Mouse (Mus musculus) liver, embryonic 13.5 days (tissue): ENCODE measurements at regions not wholly inside any gene's neighbourhood (a gene's known extent, or its start where the extent isn't known, plus 50 kb on each side); places are given as distances from the start of the nearest gene placed in this dataset.

Experiments used
- ATAC-seq: fragments of 200-750 bp; cut with Nextera tagmentation; 2 replicates; pipeline ENCODE4 v1.8.0; 2017; ENCODE audit warnings: low read depth, mild to moderate bottlenecking, moderate number of reproducible peaks, moderate library complexity
- DNase-seq: peaks from one replicate; pipeline ENCODE4 v3.0.0; 2022
- H3K27ac ChIP-seq: fragments of 300-500 bp; sonication (generic); 2 replicates; pipeline ENCODE4 v1.5.1; 2015; ENCODE audit warnings: moderate library complexity, mild to moderate bottlenecking, inconsistent platforms
- H3K27me3 ChIP-seq: fragments of 300-500 bp; sonication (generic); 2 replicates; pipeline ENCODE4 v1.6.1; 2015; ENCODE audit warnings: mild to moderate bottlenecking, inconsistent platforms
- H3K36me3 ChIP-seq: fragments of 300-500 bp; sonication (generic); 2 replicates; pipeline ENCODE4 v1.6.1; 2015; ENCODE audit warnings: mild to moderate bottlenecking, inconsistent platforms
- H3K4me1 ChIP-seq: fragments of 300-500 bp; sonication (generic); replicated peaks from 2 replicates; pipeline ENCODE4 v1.6.1; 2015; ENCODE audit warnings: inconsistent platforms
- H3K4me2 ChIP-seq: fragments of 300-500 bp; sonication (generic); 2 replicates; pipeline ENCODE4 v1.6.1; 2015; ENCODE audit warnings: inconsistent platforms, mild to moderate bottlenecking, moderate library complexity
- H3K4me3 ChIP-seq: fragments of 300-500 bp; sonication (generic); replicated peaks from 2 replicates; pipeline ENCODE4 v1.5.1; 2015; ENCODE audit warnings: mild to moderate bottlenecking, inconsistent platforms
- H3K9ac ChIP-seq: fragments of 300-500 bp; sonication (generic); 2 replicates; pipeline ENCODE4 v1.6.1; 2015; ENCODE audit warnings: mild to moderate bottlenecking, inconsistent platforms
- H3K9me3 ChIP-seq: fragments of 300-500 bp; sonication (generic); replicated peaks from 2 replicates; pipeline ENCODE4 v1.6.1; 2016; ENCODE audit warnings: inconsistent platforms
- WGBS: fragments of 180-500 bp; shearing (Covaris S2); methylation state at CpG from one replicate; pipeline ENCODE4 v1.1.7; 2015; ENCODE audit not compliant: insufficient replicate concordance; 5-methylcytosine and 5-hydroxymethylcytosine counted together

- 62% methylated on average over 11 of the region's 11 CpGs for WGBS
- DNase-seq (no peak), ATAC-seq (no peak)
- H3K9ac ChIP-seq, result no peak overlapping the region
- no peak overlapping the region for H3K4me3 ChIP-seq
- no peaks in the 10 kb centered on the region for H3K36me3 ChIP-seq
- no peak overlapping the region for H3K4me2 ChIP-seq
- H3K9me3 ChIP-seq, result no peaks in the 10 kb centered on the region
- no peaks in the 10 kb centered on the region for H3K4me1 ChIP-seq
- no peak overlapping the region for H3K27ac ChIP-seq
- H3K27me3 ChIP-seq, result 0 out of 2 replicates have a peak, but pooled peaks cover 5% of the 10 kb centered on the region
Observed at GRCm38 (mm10) chr6:99953980-99954776, 228.0 kb upstream of the Prok2 start.

- DNase-seq, result no peak
- 78% methylated on average over 8 of the region's 8 CpGs for WGBS
- Histone ChIP-seq H3K27ac (no peak overlapping the region), H3K9me3 (no peaks in the 10 kb centered on the region), H3K36me3 (no peaks in the 10 kb centered on the region), H3K4me2 (no peak overlapping the region), H3K4me3 (no peak overlapping the region), H3K4me1 (no peaks in the 10 kb centered on the region), H3K9ac (no peak overlapping the region), H3K27me3 (0 out of 2 replicates have a peak, but pooled peaks cover 4% of the 10 kb centered on the region)
- no peak for ATAC-seq
Observed at GRCm38 (mm10) chr6:99950811-99951210, 224.6 kb upstream of the Prok2 start.

GRCm38 (mm10) chr6:99946917-99947316 lies 220.7 kb upstream of the Prok2 start:
- Histone ChIP-seq H3K9ac (no peak overlapping the region), H3K4me2 (no peak overlapping the region), H3K27me3 (no peaks in the 10 kb centered on the region), H3K9me3 (no peaks in the 10 kb centered on the region), H3K27ac (no peak overlapping the region), H3K36me3 (no peaks in the 10 kb centered on the region), H3K4me3 (no peak overlapping the region), H3K4me1 (no peaks in the 10 kb centered on the region)
- ATAC-seq, result no peak
- no peak for DNase-seq
- 52% methylated on average over 2 of the region's 2 CpGs for WGBS

GRCm38 (mm10) chr6:99946481-99946880 lies 220.3 kb upstream of the Prok2 start:
- no peak overlapping the region for H3K4me3 ChIP-seq
- no peaks in the 10 kb centered on the region for H3K36me3 ChIP-seq
- ATAC-seq, result no peak
- 65% methylated on average over 3 of the region's 3 CpGs for WGBS
- H3K4me1 ChIP-seq, result no peaks in the 10 kb centered on the region
- H3K9me3 ChIP-seq, result no peaks in the 10 kb centered on the region
- DNase-seq, result no peak
- no peak overlapping the region for H3K27ac ChIP-seq
- no peak overlapping the region for H3K4me2 ChIP-seq
- H3K9ac ChIP-seq, result no peak overlapping the region
- H3K27me3 ChIP-seq, result no peaks in the 10 kb centered on the region

GRCm38 (mm10) chr6:99945691-99946090 lies 219.5 kb upstream of the Prok2 start:
- no peak overlapping the region for H3K9ac ChIP-seq
- ATAC-seq (no peak), DNase-seq (no peak)
- H3K36me3 ChIP-seq, result no peaks in the 10 kb centered on the region
- no peak overlapping the region for H3K4me3 ChIP-seq
- no peaks in the 10 kb centered on the region for H3K9me3 ChIP-seq
- no peaks in the 10 kb centered on the region for H3K4me1 ChIP-seq
- no peaks in the 10 kb centered on the region for H3K27me3 ChIP-seq
- no peak overlapping the region for H3K27ac ChIP-seq
- no peak overlapping the region for H3K4me2 ChIP-seq
- WGBS, result 68% methylated on average over 2 of the region's 2 CpGs

GRCm38 (mm10) chr6:99942958-99943357 lies 216.8 kb upstream of the Prok2 start:
- Histone ChIP-seq H3K9me3 (no peaks in the 10 kb centered on the region), H3K4me1 (no peaks in the 10 kb centered on the region), H3K4me2 (no peak overlapping the region), H3K4me3 (no peak overlapping the region), H3K9ac (no peak overlapping the region), H3K36me3 (no peaks in the 10 kb centered on the region), H3K27ac (no peak overlapping the region), H3K27me3 (no peaks in the 10 kb centered on the region)
- 19% methylated on average over 1 of the region's 1 CpGs for WGBS
- DNase-seq, result no peak
- ATAC-seq, result no peak

- Histone ChIP-seq H3K9me3 (no peaks in the 10 kb centered on the region), H3K27ac (no peak overlapping the region), H3K36me3 (no peaks in the 10 kb centered on the region), H3K4me2 (no peak overlapping the region), H3K27me3 (no peaks in the 10 kb centered on the region), H3K4me3 (no peak overlapping the region), H3K4me1 (no peaks in the 10 kb centered on the region), H3K9ac (no peak overlapping the region)
- ATAC-seq, result no peak
- 41% methylated on average over 5 of the region's 5 CpGs for WGBS
- DNase-seq, result no peak
Observed at GRCm38 (mm10) chr6:99940118-99940517, 213.9 kb upstream of the Prok2 start.

DNA sequence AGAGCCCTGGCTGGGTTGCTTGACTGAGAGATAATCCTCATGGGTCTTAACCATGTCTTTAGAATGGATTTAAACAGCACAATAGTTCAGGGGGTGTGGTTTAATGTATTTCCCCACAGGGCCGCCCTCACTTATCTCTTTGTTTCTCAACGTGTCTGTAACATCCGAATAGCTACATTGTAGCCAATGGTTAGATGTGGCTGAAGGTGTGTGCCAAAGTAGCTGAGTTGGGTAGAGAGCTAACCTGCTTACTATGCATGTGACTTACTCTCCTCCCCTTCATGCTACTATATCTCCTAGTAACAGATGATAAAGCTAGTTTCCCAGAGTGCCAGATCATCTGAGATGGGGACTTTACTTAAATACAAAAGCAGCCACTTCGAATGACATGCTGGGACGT lies 213.2 kb upstream of the Prok2 start:
- no peak for ATAC-seq

GRCm38 (mm10) chr6:99938949-99939348 lies 212.8 kb upstream of the Prok2 start:
- Histone ChIP-seq H3K4me3 (no peak overlapping the region), H3K27ac (no peak overlapping the region), H3K9me3 (no peaks in the 10 kb centered on the region), H3K27me3 (no peaks in the 10 kb centered on the region), H3K4me2 (no peak overlapping the region), H3K9ac (no peak overlapping the region), H3K36me3 (no peaks in the 10 kb centered on the region), H3K4me1 (no peaks in the 10 kb centered on the region)
- ATAC-seq, result no peak
- 65% methylated on average over 7 of the region's 7 CpGs for WGBS
- no peak for DNase-seq

More for the DNA sequence above, 213.2 kb upstream of the Prok2 start:
- 34% methylated on average over 5 of the region's 5 CpGs for WGBS
- H3K9ac ChIP-seq, result no peak overlapping the region
- no peaks in the 10 kb centered on the region for H3K27me3 ChIP-seq
- no peaks in the 10 kb centered on the region for H3K9me3 ChIP-seq
- H3K27ac ChIP-seq, result no peak overlapping the region
- H3K4me1 ChIP-seq, result no peaks in the 10 kb centered on the region
- no peaks in the 10 kb centered on the region for H3K36me3 ChIP-seq
- no peak overlapping the region for H3K4me2 ChIP-seq
- no peak for DNase-seq
- no peak overlapping the region for H3K4me3 ChIP-seq

GRCm38 (mm10) chr6:99936716-99937115 lies 210.5 kb upstream of the Prok2 start:
- Histone ChIP-seq H3K4me3 (no peak overlapping the region), H3K27ac (no peak overlapping the region), H3K9ac (no peak overlapping the region), H3K36me3 (no peaks in the 10 kb centered on the region), H3K4me2 (no peak overlapping the region), H3K4me1 (no peaks in the 10 kb centered on the region), H3K9me3 (no peaks in the 10 kb centered on the region), H3K27me3 (no peaks in the 10 kb centered on the region)
- no peak for DNase-seq
- ATAC-seq, result no peak

- Histone ChIP-seq H3K27ac (no peak overlapping the region), H3K4me2 (no peak overlapping the region), H3K36me3 (no peaks in the 10 kb centered on the region), H3K9ac (no peak overlapping the region), H3K4me1 (no peaks in the 10 kb centered on the region), H3K27me3 (no peaks in the 10 kb centered on the region), H3K4me3 (no peak overlapping the region), H3K9me3 (no peaks in the 10 kb centered on the region)
- no peak for ATAC-seq
- DNase-seq, result no peak
- WGBS, result 51% methylated on average over 4 of the region's 4 CpGs
Observed at GRCm38 (mm10) chr6:99935373-99935772, 209.2 kb upstream of the Prok2 start.

DNA sequence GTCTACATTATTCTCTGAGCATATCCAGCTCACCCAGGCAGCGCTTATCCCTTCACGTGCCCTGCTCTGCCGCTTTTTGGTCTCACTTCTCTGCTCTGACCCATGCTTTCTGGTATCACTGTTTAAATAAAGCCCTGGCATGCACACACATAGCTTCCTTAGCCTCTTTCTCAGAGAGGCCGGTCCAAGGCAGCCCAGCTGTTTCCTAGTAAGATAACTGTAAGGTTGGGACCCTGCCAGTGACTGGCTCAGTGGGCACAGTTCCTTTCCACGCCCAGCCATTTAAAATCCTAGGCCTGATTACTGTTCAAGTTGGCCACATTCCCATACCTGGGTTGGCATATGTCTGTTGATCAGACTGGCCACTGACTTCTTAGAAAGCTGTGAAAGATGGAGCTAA lies 208.2 kb upstream of the Prok2 start:
- Histone ChIP-seq H3K9ac (no peak overlapping the region), H3K4me1 (no peaks in the 10 kb centered on the region), H3K36me3 (no peaks in the 10 kb centered on the region), H3K27ac (no peak overlapping the region), H3K9me3 (no peaks in the 10 kb centered on the region), H3K27me3 (no peaks in the 10 kb centered on the region), H3K4me3 (no peak overlapping the region), H3K4me2 (no peak overlapping the region)
- 70% methylated on average over 5 of the region's 5 CpGs for WGBS
- ATAC-seq (no peak), DNase-seq (no peak)
